Mouse (Mus musculus): ENCODE results near the gene Luc7l2.

Luc7l2 gene

DNA sequence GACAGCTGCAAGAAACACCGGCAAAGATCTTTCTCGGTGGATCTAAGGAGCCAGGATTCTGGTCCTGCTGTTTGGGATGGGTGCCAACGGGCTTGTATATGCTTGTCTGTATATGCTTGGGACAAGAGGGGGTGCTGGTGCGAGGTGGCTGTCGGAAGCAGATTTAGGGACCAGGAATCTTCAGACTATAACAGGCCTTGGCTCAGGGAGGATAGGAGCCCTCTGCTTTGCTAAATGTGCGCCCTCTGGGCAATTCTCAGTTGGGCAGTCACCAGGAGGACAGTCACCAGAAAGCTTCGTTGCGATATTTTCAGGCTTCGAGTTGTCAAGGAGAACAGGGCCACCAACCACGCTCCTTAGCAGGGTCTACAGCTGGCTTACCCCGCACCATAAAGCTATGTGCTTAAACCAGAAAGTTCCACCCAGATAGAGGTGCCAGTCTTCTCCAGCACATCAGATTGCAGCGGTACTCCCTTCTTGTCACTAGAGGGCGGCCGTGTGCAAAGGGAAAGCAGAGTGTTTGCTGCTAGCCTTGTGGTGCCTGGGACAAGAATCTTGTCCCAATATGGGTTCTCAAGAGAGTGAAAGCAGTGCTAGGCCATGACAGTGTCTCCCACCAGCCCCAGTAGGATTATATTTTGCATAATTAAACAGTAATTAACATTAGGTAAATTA lies 99.3 kb downstream of the Luc7l2 start:
- peak; percentile 77 for DNase-seq (ENCODE audit: low read depth, low spot score)

Measured in retina, postnatal 7 days (tissue).